Mouse (Mus musculus): ENCODE data around the gene Plscr2. TPM values are rescaled to one million over a fixed set of nuclear protein-coding genes. Genes with fewer than 3 reads are reported as not detected.
A peak's percentile ranks its signal among the peaks of the same experiment; 100 is the strongest.

The Plscr2 gene
- 0.87 and 1.2 TPM in 2 replicates for polyA plus RNA-seq (2015; fragmentation: Nextera tagmentation; extraction: Ambion mirVana)

GRCm38 (mm10) chr9:92275486-92276207, at the start of gene Plscr2:
Gene Plscr2 (plus strand): TSS chr9:92275602.
- no peaks in the 10 kb centered on the region for H3K27me3 ChIP-seq (replicated peaks)
- H3K9ac ChIP-seq (replicated peaks): no peak within 1 kb of the TSS
- H3K9me3 ChIP-seq (replicated peaks): no peaks in the 10 kb centered on the region
- 74% methylated on average over 9 of the region's 9 CpGs for WGBS
- no peak within 1 kb of the TSS for H3K27ac ChIP-seq (replicated peaks)
- no peaks in the 10 kb centered on the region for H3K36me3 ChIP-seq
- no peaks in the 10 kb centered on the region for H3K4me1 ChIP-seq
- no peak within 1 kb of the TSS for H3K4me3 ChIP-seq (replicated peaks)
- ATAC-seq (ENCODE audit: low FRiP score): no peak
- H3K4me2 ChIP-seq: no peak within 1 kb of the TSS

DNA sequence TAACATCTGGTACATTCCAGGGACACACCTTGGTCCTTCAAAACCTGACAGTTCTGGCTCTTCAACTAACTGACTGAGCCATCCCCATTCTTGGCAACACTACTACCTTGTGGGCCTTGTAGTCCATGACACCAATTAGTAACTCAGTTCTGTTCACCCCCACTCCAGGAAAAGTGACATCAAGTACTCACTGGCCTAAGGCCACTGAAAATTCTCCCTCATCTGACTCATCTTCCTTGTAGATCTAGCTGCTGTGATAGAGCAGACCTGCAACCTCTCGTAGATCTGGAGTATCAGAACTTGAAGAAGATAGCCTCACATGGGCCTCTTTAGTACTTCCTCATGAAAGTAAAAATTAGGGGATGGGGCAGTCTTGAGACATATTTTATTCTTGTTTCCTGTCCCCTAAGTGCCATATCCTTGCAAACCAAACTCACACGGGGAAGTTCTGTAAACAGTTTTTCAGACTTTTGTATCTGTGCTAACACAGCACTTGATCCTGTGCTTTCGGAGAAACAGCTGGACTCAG, 49.2 kb upstream of the Plscr2 start:
- 87% methylated on average over 3 of the region's 3 CpGs for WGBS
- Histone ChIP-seq H3K4me2 (no peak overlapping the region), H3K36me3 (no peaks in the 10 kb centered on the region), H3K4me1 (no peaks in the 10 kb centered on the region), H3K9ac (replicated peaks) (no peak overlapping the region), H3K4me3 (replicated peaks) (no peak overlapping the region), H3K9me3 (replicated peaks) (no peaks in the 10 kb centered on the region), H3K27me3 (replicated peaks) (no peaks in the 10 kb centered on the region), H3K27ac (replicated peaks) (no peak overlapping the region)
- no peak for ATAC-seq (ENCODE audit: low FRiP score)

DNA sequence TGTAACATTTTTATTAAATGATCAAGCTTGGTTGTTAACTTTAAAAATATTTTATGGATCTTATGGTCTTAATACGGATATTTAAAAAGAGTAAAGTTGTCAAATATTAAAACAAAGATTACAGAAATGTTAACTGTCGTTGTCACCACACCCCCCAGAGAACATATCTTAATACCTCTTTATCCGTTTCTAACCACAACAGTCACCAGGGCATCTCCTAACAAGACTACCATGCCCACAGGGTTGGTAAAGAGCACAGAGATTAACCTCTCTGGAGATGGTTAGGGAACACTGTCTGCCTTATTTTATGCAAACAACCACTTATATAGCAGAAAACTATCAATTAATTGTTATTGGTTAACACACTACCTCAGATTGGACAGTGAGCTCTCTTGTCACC, 48.6 kb upstream of the Plscr2 start:
- H3K4me2 ChIP-seq: no peak overlapping the region
- no peak overlapping the region for H3K27ac ChIP-seq (replicated peaks)
- 87% methylated on average over 3 of the region's 3 CpGs for WGBS
- no peak overlapping the region for H3K4me3 ChIP-seq (replicated peaks)
- no peak for ATAC-seq (ENCODE audit: low FRiP score)
- no peaks in the 10 kb centered on the region for H3K4me1 ChIP-seq
- no peak overlapping the region for H3K9ac ChIP-seq (replicated peaks)
- no peaks in the 10 kb centered on the region for H3K36me3 ChIP-seq
- H3K27me3 ChIP-seq (replicated peaks): no peaks in the 10 kb centered on the region
- H3K9me3 ChIP-seq (replicated peaks): no peaks in the 10 kb centered on the region

- Histone ChIP-seq H3K9ac (replicated peaks) (no peak overlapping the region), H3K4me1 (no peaks in the 10 kb centered on the region), H3K27ac (replicated peaks) (no peak overlapping the region), H3K27me3 (replicated peaks) (no peaks in the 10 kb centered on the region), H3K9me3 (replicated peaks) (no peaks in the 10 kb centered on the region), H3K4me3 (replicated peaks) (no peak overlapping the region), H3K36me3 (no peaks in the 10 kb centered on the region), H3K4me2 (no peak overlapping the region)
- 84% methylated on average over 16 of the region's 16 CpGs for WGBS
- no peak for ATAC-seq (ENCODE audit: low FRiP score)
Measured at GRCm38 (mm10) chr9:92228867-92229832, 46.3 kb upstream of the Plscr2 start.

- Histone ChIP-seq H3K4me2 (no peak overlapping the region), H3K27me3 (replicated peaks) (no peaks in the 10 kb centered on the region), H3K9ac (replicated peaks) (no peak overlapping the region), H3K4me1 (no peaks in the 10 kb centered on the region), H3K27ac (replicated peaks) (no peak overlapping the region), H3K36me3 (no peaks in the 10 kb centered on the region), H3K9me3 (replicated peaks) (no peaks in the 10 kb centered on the region), H3K4me3 (replicated peaks) (no peak overlapping the region)
- ATAC-seq (ENCODE audit: low FRiP score): no peak
- 80% methylated on average over 2 of the region's 2 CpGs for WGBS
Measured at GRCm38 (mm10) chr9:92229833-92230205, 45.6 kb upstream of the Plscr2 start.

DNA sequence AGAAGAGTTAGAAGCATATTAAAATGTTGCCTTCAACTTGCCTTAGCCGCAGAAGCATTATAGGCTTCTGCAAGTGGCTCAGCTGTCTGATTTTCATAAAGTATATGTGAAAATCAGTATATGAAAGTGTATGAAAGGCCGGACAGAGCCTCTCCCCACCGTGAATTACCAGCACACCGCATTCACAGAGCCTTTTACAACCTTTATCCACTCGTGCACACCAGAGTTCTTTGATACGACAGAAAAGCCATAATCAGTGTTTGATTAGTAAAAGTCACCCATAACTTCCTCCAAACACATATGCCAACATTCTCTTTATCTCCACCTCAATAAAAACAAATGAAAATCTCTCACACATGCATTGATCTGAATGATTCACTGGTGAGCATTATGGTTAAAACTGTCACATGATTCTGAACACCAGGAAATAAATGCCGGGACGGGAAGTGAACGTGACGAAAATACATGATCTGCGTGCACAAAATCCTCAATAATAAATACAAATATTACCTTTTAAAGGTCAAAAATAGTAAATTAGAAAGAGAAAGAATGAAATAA, 40.4 kb upstream of the Plscr2 start:
- H3K4me1 ChIP-seq: no peaks in the 10 kb centered on the region
- H3K36me3 ChIP-seq: no peaks in the 10 kb centered on the region
- no peak overlapping the region for H3K9ac ChIP-seq (replicated peaks)
- no peaks in the 10 kb centered on the region for H3K9me3 ChIP-seq (replicated peaks)
- no peak overlapping the region for H3K4me2 ChIP-seq
- no peaks in the 10 kb centered on the region for H3K27me3 ChIP-seq (replicated peaks)
- WGBS: 85% methylated on average over 11 of the region's 11 CpGs
- no peak overlapping the region for H3K27ac ChIP-seq (replicated peaks)
- no peak overlapping the region for H3K4me3 ChIP-seq (replicated peaks)
- ATAC-seq (ENCODE audit: low FRiP score): no peak

DNA sequence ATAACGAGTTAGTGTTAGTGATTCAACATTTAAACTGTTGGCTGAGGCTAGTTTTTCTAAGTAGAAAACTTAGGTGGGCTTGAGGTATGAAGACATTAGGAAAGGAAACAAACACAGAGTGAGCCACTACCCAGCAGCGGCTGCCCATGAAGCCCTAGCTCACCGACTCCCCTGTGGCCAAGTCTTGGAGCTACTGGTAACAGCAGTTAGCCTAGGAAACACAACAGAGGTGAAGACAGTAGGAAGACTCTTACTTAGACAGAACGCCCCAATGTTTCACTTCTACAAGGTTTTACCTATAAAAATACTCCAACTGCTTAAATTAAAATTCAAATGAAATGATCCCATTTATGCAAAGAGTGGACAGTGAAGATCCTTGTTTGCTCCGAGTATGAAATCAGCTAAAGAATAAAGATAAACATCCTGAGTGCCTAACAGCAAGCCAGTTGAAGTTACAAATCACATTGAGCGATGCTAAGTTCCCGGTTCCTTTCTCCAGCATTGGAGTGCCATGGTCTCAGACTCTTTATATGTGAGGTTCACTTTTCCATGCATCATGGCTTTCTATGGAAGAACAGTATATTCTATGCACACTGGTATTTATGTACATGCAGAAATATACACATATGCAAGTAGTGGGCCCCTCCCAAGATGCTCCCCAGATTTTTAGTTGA, 26.5 kb upstream of the Plscr2 start:
- H3K27ac ChIP-seq (replicated peaks): no peak overlapping the region
- WGBS: 84% methylated on average over 7 of the region's 7 CpGs
- ATAC-seq (ENCODE audit: low FRiP score): no peak
- no peak overlapping the region for H3K9ac ChIP-seq (replicated peaks)
- peaks cover 18% of the 10 kb centered on the region; the same call in 1 of the 2 replicates for H3K4me1 ChIP-seq
- no peak overlapping the region for H3K4me3 ChIP-seq (replicated peaks)
- no peaks in the 10 kb centered on the region for H3K9me3 ChIP-seq (replicated peaks)
- no peaks in the 10 kb centered on the region for H3K27me3 ChIP-seq (replicated peaks)
- H3K4me2 ChIP-seq: 0 out of 2 replicates have a peak overlapping the region, but pooled peaks have one; percentile 90
- H3K36me3 ChIP-seq: no peaks in the 10 kb centered on the region

GRCm38 (mm10) chr9:92249447-92249852, 26.0 kb upstream of the Plscr2 start, which contains the start of gene Plscr1:
Gene Plscr1 (plus strand): TSS chr9:92249750.
- ATAC-seq (ENCODE audit: low FRiP score): peak; percentile 18; the same call in 1 of the 2 replicates
- no peaks in the 10 kb centered on the region for H3K27me3 ChIP-seq (replicated peaks)
- peak within 1 kb of the TSS; percentile 82 for H3K27ac ChIP-seq (replicated peaks)
- peak within 1 kb of the TSS; percentile 61 for H3K9ac ChIP-seq (replicated peaks)
- WGBS: 46% methylated on average over 7 of the region's 7 CpGs
- H3K9me3 ChIP-seq (replicated peaks): no peaks in the 10 kb centered on the region
- peaks cover 18% of the 10 kb centered on the region; the same call in 1 of the 2 replicates for H3K4me1 ChIP-seq
- H3K4me3 ChIP-seq (replicated peaks): peak within 1 kb of the TSS; percentile 66
- no peaks in the 10 kb centered on the region for H3K36me3 ChIP-seq
- peak within 1 kb of the TSS; percentile 90 for H3K4me2 ChIP-seq

DNA sequence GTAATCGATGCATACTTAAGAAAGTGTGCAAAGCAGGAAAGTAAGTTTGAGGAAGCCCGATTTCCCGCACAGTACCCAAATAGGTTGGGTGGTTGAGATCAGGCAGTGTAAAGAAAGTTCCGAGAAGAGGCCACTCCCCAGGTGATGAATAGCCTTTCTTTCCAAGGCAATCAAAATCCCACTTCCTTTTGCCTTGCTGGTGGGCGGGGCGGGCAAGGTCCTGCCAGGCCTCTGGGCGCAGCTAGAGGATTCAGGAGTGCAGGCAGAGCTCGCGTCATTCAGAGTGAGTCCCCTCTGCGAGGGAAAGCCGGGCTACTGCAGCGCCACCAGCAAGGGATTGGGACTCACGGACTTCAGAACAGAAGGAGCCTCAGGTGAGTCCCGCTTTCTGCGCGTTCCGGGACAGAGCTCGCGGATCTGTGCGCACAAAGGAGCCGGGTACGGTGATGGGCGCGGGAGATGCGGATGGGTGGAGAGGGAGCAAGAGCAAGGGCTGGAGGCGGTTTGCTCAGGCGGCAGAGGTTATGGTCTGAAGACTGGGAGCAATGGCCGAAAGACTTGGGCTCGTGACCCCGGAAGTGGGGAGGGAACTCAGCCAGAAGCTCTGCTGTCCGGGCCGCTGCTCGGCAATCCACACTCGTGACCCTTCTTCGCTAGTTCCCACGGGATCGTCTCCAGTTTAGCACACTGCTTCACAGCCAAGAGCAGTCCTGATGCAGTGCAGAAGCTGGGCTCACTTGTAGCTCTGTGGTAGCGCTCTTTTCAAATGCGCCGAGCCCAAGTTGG, 25.2 kb upstream of the Plscr2 start:
- Histone ChIP-seq H3K4me2 (peak overlapping the region; percentile 90), H3K4me3 (replicated peaks) (peak overlapping the region; percentile 66), H3K9ac (replicated peaks) (peak overlapping the region; percentile 61), H3K27ac (replicated peaks) (peak overlapping the region; percentile 82), H3K9me3 (replicated peaks) (no peaks in the 10 kb centered on the region), H3K27me3 (replicated peaks) (no peaks in the 10 kb centered on the region), H3K36me3 (no peaks in the 10 kb centered on the region), H3K4me1 (peaks cover 18% of the 10 kb centered on the region; the same call in 1 of the 2 replicates)
- WGBS: under 1% methylated on average over 40 of the region's 40 CpGs
- ATAC-seq (ENCODE audit: low FRiP score): peak; percentile 93

DNA sequence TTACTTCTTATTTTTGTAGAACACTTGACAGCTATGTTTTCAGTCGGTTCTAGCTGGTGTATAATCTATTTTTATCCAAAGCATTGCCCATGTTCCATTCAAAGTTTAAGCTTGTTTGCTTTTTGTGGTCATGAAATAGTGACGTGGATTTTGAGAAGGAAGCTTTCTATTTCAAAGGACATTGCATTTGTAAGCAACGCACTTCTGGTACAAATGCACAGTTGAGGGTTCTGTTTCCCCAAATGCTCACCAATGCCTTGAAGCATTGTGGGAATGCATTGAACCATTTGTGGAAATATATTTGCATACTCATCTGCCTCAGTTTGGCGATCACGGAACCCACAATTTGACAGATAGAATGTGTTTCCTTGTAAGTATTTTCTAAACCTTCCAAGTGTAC, 22.7 kb upstream of the Plscr2 start:
- peaks cover 18% of the 10 kb centered on the region; the same call in 1 of the 2 replicates for H3K4me1 ChIP-seq
- no peak overlapping the region for H3K4me2 ChIP-seq
- H3K9ac ChIP-seq (replicated peaks): no peak overlapping the region
- no peaks in the 10 kb centered on the region for H3K9me3 ChIP-seq (replicated peaks)
- H3K27ac ChIP-seq (replicated peaks): no peak overlapping the region
- ATAC-seq (ENCODE audit: low FRiP score): no peak
- H3K36me3 ChIP-seq: no peaks in the 10 kb centered on the region
- no peak overlapping the region for H3K4me3 ChIP-seq (replicated peaks)
- H3K27me3 ChIP-seq (replicated peaks): no peaks in the 10 kb centered on the region
- WGBS: 82% methylated on average over 5 of the region's 5 CpGs

Data from neural tube, embryonic 15.5 days (tissue).